Mouse (Mus musculus) hindbrain, embryonic 14.5 days (tissue): ENCODE results near the gene Gosr1. TPM values are rescaled to one million over a fixed set of nuclear protein-coding genes. Genes with fewer than 3 reads are reported as not detected.

Source experiments
- ATAC-seq: fragments of 200-750 bp; cut with Nextera tagmentation; 2 replicates; pipeline ENCODE4 v1.8.0; 2017; ENCODE audit warnings: moderate number of reproducible peaks, mild to moderate bottlenecking, moderate TSS enrichment, moderate library complexity; ENCODE audit not compliant: low FRiP score
- DNase-seq: peaks from one replicate; pipeline ENCODE4 v3.0.0-alpha.2; 2015; ENCODE audit warnings: low spot score
- H3K27ac ChIP-seq: fragments of 300-500 bp; sonication (generic); 2 replicates; pipeline ENCODE4 v1.5.1; 2014; ENCODE audit warnings: mild to moderate bottlenecking, moderate library complexity
- H3K27me3 ChIP-seq: fragments of 300-500 bp; sonication (generic); 2 replicates; pipeline ENCODE4 v1.6.1; 2014; ENCODE audit warnings: mild to moderate bottlenecking, low read length, mixed read lengths; ENCODE audit not compliant: control insufficient read depth, insufficient read depth
- H3K36me3 ChIP-seq: fragments of 300-500 bp; sonication (generic); replicated peaks from 2 replicates; pipeline ENCODE4 v1.6.1; 2014; ENCODE audit not compliant: control insufficient read depth, insufficient read depth
- H3K4me1 ChIP-seq: fragments of 300-500 bp; sonication (generic); replicated peaks from 2 replicates; pipeline ENCODE4 v1.6.1; 2014; ENCODE audit warnings: antibody characterized with exemption, low read length, mixed read lengths; ENCODE audit not compliant: control insufficient read depth, insufficient read depth
- H3K4me2 ChIP-seq: fragments of 300-500 bp; sonication (generic); replicated peaks from 2 replicates; pipeline ENCODE4 v1.6.1; 2014; ENCODE audit warnings: mild to moderate bottlenecking, moderate library complexity
- H3K4me3 ChIP-seq: fragments of 300-500 bp; sonication (generic); replicated peaks from 2 replicates; pipeline ENCODE4 v1.5.1; 2014; ENCODE audit warnings: mild to moderate bottlenecking, low read length
- H3K9ac ChIP-seq: fragments of 300-500 bp; sonication (generic); 2 replicates; pipeline ENCODE4 v1.6.1; 2014
- H3K9me3 ChIP-seq: fragments of 300-500 bp; sonication (generic); 2 replicates; pipeline ENCODE4 v1.6.1; 2016; ENCODE audit warnings: low read length; ENCODE audit not compliant: control insufficient read depth
- WGBS: fragments of 180-500 bp; shearing (Covaris S2); extraction: QIAGEN DNeasy Blood & Tissue Kit; methylation state at CpG from one replicate; pipeline ENCODE4 v1.1.7; 2014; 5-methylcytosine and 5-hydroxymethylcytosine counted together
- polyA plus RNA-seq: library from polyadenylated mRNA; unstranded; fragments of >200 nt; fragmentation: Nextera tagmentation; extraction: Ambion mirVana; gene quantifications from 2 replicates; pipeline ENCODE4 v1.2.1, GENCODE M21; 2014

The Gosr1 gene
- polyA plus RNA-seq, 1 experiment from 2014 or later: 39.6 TPM

GRCm38 (mm10) chr11:76795326-76795725, 31.9 kb upstream of the Gosr1 start:
- ATAC-seq (no peak), DNase-seq (no peak)
- WGBS: 83% methylated on average over 5 of the region's 5 CpGs

DNA sequence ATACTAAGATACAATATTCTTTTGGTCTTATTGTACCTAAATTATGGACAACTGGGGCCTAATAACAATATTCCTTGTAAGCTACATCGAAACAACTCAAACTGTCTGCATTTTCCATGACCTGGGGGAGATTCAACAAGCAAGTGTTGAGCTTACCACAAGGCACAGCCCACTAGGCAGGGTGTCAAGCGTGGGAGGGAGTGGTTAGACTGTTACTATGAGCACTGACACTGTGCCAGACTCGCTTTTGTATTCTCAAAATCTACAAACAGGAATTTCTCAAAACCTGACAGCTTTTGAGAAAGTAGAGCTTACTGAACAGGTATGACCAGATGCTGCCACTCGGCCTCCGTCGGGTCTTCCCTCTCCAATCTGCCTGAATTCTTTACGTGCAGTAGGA, 28.0 kb upstream of the Gosr1 start:
- no peak overlapping the region for H3K9ac ChIP-seq
- 92% methylated on average over 7 of the region's 7 CpGs for WGBS
- DNase-seq: no peak
- H3K36me3 ChIP-seq: peaks cover 56% of the 10 kb centered on the region
- no peak overlapping the region for H3K4me2 ChIP-seq
- no peak overlapping the region for H3K4me3 ChIP-seq
- no peaks in the 10 kb centered on the region for H3K4me1 ChIP-seq
- H3K27ac ChIP-seq: no peak overlapping the region
- no peaks in the 10 kb centered on the region for H3K9me3 ChIP-seq
- no peaks in the 10 kb centered on the region for H3K27me3 ChIP-seq
- no peak for ATAC-seq

More at GRCm38 (mm10) chr11:76795326-76795725, 31.9 kb upstream of the Gosr1 start:
- H3K27ac ChIP-seq: no peak overlapping the region
- peaks cover 74% of the 10 kb centered on the region for H3K36me3 ChIP-seq
- no peak overlapping the region for H3K4me3 ChIP-seq
- no peak overlapping the region for H3K9ac ChIP-seq
- H3K9me3 ChIP-seq: no peaks in the 10 kb centered on the region
- H3K27me3 ChIP-seq: no peaks in the 10 kb centered on the region
- no peak overlapping the region for H3K4me2 ChIP-seq
- H3K4me1 ChIP-seq: no peaks in the 10 kb centered on the region

- Histone ChIP-seq H3K27ac (no peak overlapping the region), H3K27me3 (no peaks in the 10 kb centered on the region), H3K4me1 (no peaks in the 10 kb centered on the region), H3K4me2 (no peak overlapping the region), H3K36me3 (peaks cover 64% of the 10 kb centered on the region), H3K9ac (no peak overlapping the region), H3K9me3 (no peaks in the 10 kb centered on the region), H3K4me3 (no peak overlapping the region)
- no peak for ATAC-seq
- 92% methylated on average over 1 of the region's 1 CpGs for whole genome bisulfite sequencing
- DNase-seq: peak; percentile 81
These were observed 25.9 kb upstream of the Gosr1 start for GRCm38 (mm10) chr11:76789252-76789651.

- Histone ChIP-seq H3K9ac (no peak overlapping the region), H3K4me2 (no peak overlapping the region), H3K36me3 (peaks cover 10% of the 10 kb centered on the region), H3K27ac (no peak overlapping the region), H3K4me3 (no peak overlapping the region), H3K9me3 (no peaks in the 10 kb centered on the region), H3K4me1 (no peaks in the 10 kb centered on the region), H3K27me3 (no peaks in the 10 kb centered on the region)
- no peak for DNase-seq
- WGBS: 83% methylated on average over 8 of the region's 8 CpGs
- no peak for ATAC-seq
These were observed 12.2 kb upstream of the Gosr1 start for GRCm38 (mm10) chr11:76775533-76775932.

GRCm38 (mm10) chr11:76773811-76774210, 10.4 kb upstream of the Gosr1 start:
- Histone ChIP-seq H3K4me2 (no peak overlapping the region), H3K9ac (no peak overlapping the region), H3K9me3 (no peaks in the 10 kb centered on the region), H3K4me1 (no peaks in the 10 kb centered on the region), H3K27me3 (no peaks in the 10 kb centered on the region), H3K4me3 (no peak overlapping the region), H3K27ac (no peak overlapping the region), H3K36me3 (no peaks in the 10 kb centered on the region)
- WGBS: 78% methylated on average over 3 of the region's 3 CpGs
- no peak for ATAC-seq
- DNase-seq: no peak

DNA sequence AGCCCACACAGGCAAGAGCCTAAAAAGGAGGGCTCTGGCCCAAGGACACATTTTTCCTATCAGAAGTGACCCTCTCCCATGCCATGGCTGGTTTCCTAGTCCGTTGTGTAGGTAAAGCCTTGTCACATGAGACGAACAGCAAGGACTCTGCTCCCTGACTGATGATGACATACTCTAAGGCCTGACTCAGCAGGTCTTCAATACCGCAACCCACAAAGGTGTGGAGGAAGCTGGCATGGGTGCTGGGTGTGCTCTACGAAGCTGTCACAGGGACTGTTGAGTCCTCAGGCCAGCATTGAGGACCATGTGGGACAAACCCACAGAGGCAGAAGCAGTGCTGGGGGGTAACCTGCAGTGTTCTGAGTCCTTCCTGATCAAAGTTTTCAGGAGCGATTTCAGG, 7.2 kb upstream of the Gosr1 start:
- H3K27ac ChIP-seq: no peak overlapping the region
- no peaks in the 10 kb centered on the region for H3K9me3 ChIP-seq
- H3K9ac ChIP-seq: no peak overlapping the region
- H3K27me3 ChIP-seq: no peaks in the 10 kb centered on the region
- WGBS: 90% methylated on average over 5 of the region's 5 CpGs
- no peak for DNase-seq
- H3K4me2 ChIP-seq: no peak overlapping the region
- no peaks in the 10 kb centered on the region for H3K36me3 ChIP-seq
- H3K4me3 ChIP-seq: no peak overlapping the region
- ATAC-seq: no peak
- no peaks in the 10 kb centered on the region for H3K4me1 ChIP-seq

GRCm38 (mm10) chr11:76763741-76764122, 353 bp upstream of the Gosr1 start:
- peak overlapping the region; percentile 53; the same call in 1 of the 2 replicates for H3K4me3 ChIP-seq
- no peak overlapping the region for H3K27ac ChIP-seq
- DNase-seq: no peak
- 14% methylated on average over 4 of the region's 4 CpGs for WGBS
- peaks cover 24% of the 10 kb centered on the region for H3K36me3 ChIP-seq
- H3K9ac ChIP-seq: peak overlapping the region; percentile 76; the same call in 1 of the 2 replicates
- H3K27me3 ChIP-seq: no peaks in the 10 kb centered on the region
- H3K9me3 ChIP-seq: no peaks in the 10 kb centered on the region
- peak overlapping the region; percentile 63; the same call in 1 of the 2 replicates for H3K4me2 ChIP-seq
- 0 out of 2 replicates have a peak, but pooled peaks cover 4% of the 10 kb centered on the region for H3K4me1 ChIP-seq
- no peak for ATAC-seq

- H3K27ac ChIP-seq: no peak overlapping the region
- ATAC-seq: no peak
- no peaks in the 10 kb centered on the region for H3K9me3 ChIP-seq
- no peaks in the 10 kb centered on the region for H3K27me3 ChIP-seq
- H3K4me1 ChIP-seq: no peaks in the 10 kb centered on the region
- H3K4me2 ChIP-seq: no peak overlapping the region
- no peak overlapping the region for H3K9ac ChIP-seq
- no peak for DNase-seq
- H3K36me3 ChIP-seq: peaks cover 84% of the 10 kb centered on the region
- no peak overlapping the region for H3K4me3 ChIP-seq
- 90% methylated on average over 3 of the region's 3 CpGs for WGBS
These were observed 11.1 kb downstream of the Gosr1 start for GRCm38 (mm10) chr11:76752276-76752675.

- Histone ChIP-seq H3K27me3 (no peaks in the 10 kb centered on the region), H3K4me2 (no peak overlapping the region), H3K9ac (no peak overlapping the region), H3K4me3 (no peak overlapping the region), H3K4me1 (no peaks in the 10 kb centered on the region), H3K36me3 (peaks cover 83% of the 10 kb centered on the region), H3K9me3 (no peaks in the 10 kb centered on the region), H3K27ac (no peak overlapping the region)
- no peak for DNase-seq
- ATAC-seq: no peak
- WGBS: 95% methylated on average over 9 of the region's 9 CpGs
These were observed 14.6 kb downstream of the Gosr1 start for GRCm38 (mm10) chr11:76748819-76749218.

GRCm38 (mm10) chr11:76745921-76746320, 17.5 kb downstream of the Gosr1 start:
- Histone ChIP-seq H3K9me3 (no peaks in the 10 kb centered on the region), H3K36me3 (peaks cover 79% of the 10 kb centered on the region), H3K4me3 (no peak overlapping the region), H3K4me2 (no peak overlapping the region), H3K27ac (no peak overlapping the region), H3K27me3 (no peaks in the 10 kb centered on the region), H3K4me1 (no peaks in the 10 kb centered on the region), H3K9ac (no peak overlapping the region)
- DNase-seq (no peak), ATAC-seq (no peak)
- WGBS: 100% methylated on average over 1 of the region's 1 CpGs
